Mouse (Mus musculus) adrenal gland, postnatal 25 days (tissue): ENCODE measurements around the gene Eif2ak1. TPM values are rescaled to one million over a fixed set of nuclear protein-coding genes. Genes with fewer than 3 reads are reported as not detected.

ENCODE experiments used
- DNase-seq: peaks from one replicate; pipeline ENCODE4 v3.0.0; 2021; ENCODE audit warnings: mixed read lengths
- total RNA-seq: library from RNA; stranded (reverse); gene quantifications from 2 replicates; pipeline ENCODE4 v1.2.3, GENCODE M21; 2021

The Eif2ak1 gene
- total RNA-seq, 1 experiment from 2014 or later: 42.0 TPM

DNA sequence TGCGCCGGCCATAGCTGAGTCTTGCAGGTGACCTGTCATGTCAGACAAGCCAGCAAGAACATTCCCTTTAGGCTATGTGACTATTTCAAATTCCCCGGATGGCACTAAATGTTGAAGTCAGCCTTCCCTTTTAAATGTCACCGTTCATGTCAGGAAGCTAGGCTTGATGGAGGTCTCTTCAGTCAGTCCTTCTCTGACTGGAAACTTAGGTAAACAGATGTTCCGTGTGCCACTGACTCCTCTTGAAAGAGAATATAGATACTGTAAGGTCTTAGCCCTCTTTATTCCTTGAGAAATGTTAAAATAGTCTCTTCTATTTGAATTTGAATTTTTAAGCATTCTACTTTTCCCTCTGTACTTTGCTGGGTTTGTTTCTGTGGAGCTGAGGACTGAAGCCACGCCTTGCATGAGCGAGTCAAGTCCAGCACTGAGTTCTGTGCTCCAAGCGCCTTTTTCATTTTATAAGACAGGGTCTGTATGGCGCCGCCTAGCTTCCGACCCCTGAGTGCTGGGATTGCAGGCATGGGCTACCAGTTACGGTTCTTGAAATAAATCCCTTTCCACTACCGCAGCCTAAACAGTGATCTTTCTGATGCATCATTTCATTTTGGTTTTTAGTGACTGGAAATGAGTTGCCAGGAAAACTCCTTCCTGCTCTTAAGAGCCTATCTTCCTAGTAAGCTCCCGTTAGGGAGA, 80.2 kb downstream of the Eif2ak1 start, which contains the start of gene Ankrd61:
TSS of gene Ankrd61 (minus strand) at position 51 of the 696 bp plus-strand sequence.
- DNase-seq: no peak

DNA sequence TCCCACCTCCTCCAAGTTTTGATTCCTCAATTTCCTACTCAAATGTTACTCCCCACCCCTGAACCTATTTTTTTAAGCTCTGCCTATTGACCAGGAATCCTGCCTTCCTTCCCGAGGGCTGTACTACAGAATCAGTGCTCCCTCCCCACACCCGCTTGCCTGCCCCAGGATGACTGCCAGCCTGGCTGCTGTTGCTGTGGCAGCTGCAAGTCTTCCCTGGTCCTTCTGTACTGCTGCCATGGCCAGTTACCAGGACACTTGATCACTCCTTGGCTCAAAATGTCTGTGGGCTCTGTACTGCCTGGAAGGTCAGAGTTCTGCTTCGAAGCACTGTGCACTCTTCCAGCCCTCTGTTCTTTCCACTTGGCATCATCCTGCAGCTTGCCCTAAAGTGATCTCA, 84.5 kb downstream of the Eif2ak1 start:
- peak; percentile 15 for DNase-seq

DNA sequence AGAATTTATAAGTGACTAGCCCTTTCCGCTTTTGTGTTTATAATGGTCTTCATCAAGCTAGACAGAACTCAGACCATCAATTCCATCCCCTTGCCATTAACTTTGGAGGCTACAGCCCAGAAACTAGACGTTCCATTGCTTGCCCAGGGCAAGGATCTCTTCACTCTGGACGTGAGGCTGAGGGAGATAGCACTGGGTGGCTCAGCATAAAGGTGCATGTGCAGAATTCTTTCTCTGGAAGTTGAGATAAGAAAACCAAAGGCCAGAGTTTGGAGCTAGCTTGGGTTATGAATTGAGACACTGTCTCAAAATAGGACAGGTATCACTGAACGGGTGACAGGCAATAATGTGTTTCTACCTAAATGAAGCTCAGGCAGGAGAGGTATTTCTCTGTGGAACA, 86.2 kb downstream of the Eif2ak1 start:
- no peak for DNase-seq

DNA sequence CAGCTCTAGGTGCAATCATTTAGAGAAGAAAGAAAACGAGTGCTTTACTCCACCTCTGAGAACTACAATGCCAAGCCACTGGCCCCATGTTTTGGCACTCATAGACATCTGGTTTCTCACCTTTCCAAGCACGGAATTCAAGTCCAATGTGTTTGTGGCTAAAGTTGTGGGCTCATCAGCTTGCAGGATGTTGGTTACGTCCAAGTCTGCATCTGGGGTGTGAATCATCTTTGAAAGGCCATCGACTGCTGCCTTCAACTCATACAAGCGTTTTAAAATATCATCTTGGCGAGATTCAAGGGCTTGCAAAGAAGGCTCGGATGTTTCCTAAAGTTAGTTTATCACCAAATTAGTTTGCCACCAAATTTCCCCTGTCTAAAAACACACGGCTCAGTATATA, 88.8 kb downstream of the Eif2ak1 start:
- no peak for DNase-seq

DNA sequence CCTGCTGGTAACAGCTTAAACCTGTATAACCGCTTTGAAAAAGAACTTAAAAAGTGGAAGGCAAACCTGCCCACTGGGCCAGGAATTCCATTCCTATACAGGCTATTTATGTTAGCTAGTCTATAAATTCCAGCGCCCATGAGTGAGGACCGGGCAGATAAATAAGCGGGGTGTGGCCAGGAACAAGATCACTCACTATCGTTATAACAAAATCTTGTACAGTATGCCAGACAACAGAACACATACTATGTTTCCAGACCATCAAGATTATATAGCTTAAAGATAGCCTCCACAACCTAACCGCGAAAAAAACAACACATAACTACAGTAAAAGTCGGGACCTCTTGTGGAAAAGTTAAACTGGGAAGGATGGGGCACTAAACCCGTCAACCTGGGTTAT, 91.3 kb downstream of the Eif2ak1 start:
- DNase-seq: no peak

DNA sequence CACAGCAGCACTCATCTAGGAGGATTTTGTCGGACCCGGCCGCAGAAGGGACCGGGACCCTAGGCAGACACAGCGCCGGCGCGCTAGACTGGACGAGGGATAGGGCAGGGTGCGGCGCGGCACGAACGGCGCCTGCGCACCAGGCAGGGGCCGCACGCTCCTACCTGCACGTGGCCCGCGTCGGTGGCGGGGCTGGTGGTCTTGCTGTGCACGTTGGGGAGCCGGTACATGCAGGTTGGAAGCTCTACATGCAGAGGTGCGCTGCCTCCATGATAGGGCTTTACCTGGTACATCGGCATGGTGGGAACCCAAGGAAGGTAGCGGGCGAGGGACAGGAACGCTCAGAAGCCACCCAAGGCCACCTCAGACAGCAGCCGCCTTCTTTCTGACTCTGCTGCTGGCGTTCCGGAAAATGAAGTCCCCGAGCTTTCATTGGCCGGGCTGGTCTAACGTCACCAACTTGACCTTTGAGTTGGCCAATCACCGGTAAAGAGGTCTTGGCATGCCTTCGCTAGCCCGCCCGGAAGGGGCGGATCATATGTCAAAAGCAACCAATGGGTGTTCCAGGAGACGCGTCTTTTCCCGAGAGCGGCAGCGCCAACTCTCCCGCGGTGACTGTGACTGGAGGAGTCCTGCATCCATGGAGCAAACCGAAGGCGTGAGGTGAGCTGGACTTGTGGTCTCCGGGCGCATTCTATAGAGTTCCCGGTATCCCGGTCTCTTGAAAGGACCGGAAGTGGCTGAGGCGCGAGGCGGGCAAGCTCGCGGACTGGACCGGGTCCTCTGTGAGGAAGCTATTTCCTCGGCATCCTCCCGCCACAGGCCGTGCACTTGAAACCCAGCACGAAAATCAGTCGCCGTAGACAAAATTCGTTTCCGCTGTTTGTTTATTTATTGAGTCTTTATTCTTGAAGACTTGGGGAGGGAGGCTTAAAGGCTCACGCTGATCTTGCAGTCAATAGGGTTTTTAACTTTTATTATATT, 92.1 kb downstream of the Eif2ak1 start, which contains the start of the genes Aimp2 and Pms2:
TSS of gene Aimp2 (minus strand) at position 431 of the 984 bp plus-strand sequence.
TSS of gene Pms2 (plus strand) at position 548 of the 984 bp plus-strand sequence.
- peak; percentile 90 for DNase-seq

DNA sequence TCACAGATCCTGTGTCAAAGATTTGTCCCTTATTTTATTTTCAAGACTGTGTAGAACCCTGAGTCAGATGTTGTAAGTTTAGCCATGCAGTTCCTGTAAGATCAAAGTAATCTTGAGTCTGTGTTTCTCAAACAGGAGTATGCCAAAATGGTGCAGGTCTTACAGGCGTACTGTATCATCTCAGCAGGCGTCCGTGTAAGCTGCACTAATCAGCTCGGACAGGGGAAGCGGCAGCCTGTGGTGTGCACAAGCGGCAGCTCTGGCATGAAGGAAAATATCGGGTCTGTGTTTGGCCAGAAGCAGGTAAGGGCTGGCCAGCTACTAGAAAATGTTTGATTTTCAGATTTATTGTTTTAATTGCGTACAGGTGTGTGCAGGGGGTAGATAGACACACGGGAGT, 98.6 kb downstream of the Eif2ak1 start:
- DNase-seq: no peak

DNA sequence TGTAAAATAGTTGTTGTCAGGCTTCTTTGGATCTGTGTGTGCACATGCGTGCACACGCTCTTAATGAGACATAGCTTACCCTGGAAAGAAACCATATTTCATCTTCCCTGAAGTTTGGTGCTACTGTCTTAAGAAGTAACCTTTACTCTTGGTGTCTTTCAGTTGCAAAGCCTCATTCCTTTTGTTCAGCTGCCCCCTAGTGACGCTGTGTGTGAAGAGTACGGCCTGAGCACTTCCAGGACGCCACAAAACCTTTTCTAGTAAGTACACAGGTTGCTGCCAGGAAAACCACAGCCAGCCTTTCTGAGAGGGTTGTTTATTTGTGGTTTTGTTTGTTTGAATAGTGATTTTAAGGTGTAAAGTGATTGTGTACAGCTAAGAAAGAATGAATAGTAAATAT, 99.8 kb downstream of the Eif2ak1 start:
- DNase-seq: peak; percentile 54

DNA sequence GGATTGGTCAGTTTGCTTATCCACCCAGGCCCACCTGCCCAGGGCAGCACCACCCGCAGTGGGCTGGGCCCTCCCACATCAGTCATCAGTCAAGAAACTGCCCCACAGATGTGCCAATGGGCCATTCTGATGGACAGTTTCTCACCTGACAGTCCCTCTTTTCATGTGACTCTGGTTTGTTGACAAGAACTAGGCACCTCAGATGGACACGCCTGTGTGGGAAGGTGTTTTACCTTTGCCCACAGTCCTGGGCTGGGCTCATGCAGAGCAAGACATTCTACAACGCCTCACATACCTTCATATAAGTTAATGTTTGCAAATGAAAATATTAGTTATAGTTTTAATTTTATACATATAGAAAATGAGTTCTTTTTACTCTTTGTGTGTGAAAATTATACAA, 100.5 kb downstream of the Eif2ak1 start:
- no peak for DNase-seq

DNA sequence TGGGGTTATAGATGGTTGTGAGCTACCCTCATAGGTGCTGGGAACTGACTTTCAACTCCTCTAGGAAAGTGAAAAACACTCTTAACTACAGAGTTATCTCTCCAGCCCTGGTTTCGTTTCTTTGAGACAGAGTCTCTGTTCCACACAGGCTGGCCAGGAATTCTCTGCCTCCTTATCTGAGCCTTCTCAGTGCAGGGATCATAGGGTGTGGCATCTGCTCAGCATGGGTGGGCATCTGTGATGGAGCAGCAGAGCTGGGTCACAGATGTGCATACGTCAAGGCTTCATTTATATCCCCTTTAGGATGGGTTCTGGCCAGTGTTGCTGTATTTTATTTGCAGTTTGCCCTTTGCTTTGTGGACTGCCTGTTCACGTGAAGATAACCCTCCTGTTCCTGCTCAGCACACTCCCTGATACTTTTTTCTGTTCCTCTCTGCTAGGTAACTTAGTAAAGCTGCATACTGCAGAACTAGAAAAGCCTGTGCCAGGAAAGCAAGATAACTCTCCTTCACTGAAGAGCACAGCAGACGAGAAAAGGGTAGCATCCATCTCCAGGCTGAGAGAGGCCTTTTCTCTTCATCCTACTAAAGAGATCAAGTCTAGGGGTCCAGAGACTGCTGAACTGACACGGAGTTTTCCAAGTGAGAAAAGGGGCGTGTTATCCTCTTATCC, 107.3 kb downstream of the Eif2ak1 start:
- no peak for DNase-seq

DNA sequence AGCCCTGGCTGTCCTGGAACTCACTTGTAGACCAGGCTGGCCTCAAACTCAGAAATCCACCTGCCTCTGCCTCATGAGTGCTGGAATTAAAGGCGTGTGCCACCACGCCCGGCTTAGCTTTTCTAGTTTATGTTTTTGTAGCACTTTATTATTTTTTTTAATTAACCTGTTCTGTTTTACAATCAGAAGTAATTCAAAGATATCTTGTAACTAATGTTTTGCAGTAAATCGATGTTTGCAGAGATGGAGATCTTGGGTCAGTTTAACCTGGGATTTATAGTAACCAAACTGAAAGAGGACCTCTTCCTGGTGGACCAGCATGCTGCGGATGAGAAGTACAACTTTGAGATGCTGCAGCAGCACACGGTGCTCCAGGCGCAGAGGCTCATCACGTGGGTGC, 110.3 kb downstream of the Eif2ak1 start, which contains the start of gene Gm42421:
TSS of gene Gm42421 (plus strand) at position 301 of the 400 bp plus-strand sequence.
- DNase-seq: no peak

DNA sequence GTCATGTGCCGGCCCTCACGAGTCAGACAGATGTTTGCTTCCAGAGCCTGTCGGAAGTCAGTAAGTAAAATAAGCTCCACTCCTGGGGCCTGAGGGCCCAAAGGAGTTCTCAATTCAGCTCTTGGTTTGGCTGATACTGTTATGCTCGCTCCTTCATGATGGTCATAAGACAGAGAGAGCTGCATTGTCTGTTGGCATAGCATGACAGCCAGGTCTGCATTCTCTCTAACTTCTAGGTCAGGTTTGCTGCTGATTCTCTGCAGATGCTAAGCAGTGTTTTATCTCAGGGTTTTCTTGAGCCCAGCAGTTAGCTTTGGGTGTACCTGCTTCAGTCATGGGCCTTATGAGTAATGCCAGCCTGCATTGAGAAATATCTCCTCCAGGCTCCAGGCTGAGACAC, 111.7 kb downstream of the Eif2ak1 start:
- DNase-seq: no peak

DNA sequence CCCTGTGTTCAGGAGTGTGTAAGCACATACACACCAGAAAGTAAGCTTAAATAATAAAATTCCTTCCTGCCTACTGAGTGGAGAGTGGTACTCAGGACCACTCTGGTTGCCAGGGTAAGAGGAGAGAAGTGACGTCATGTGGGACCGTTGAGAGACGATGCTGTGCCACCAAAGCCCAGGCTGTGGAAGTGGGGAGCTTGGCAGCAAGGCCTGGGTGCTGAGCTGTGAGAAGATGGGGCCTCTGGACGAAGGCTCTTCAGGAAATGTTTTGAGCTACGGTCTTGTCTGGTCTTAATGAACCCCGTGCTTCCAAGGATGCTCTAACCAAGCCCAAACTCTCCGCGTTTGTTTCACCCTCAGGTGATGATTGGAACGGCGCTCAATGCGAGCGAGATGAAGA, 113.1 kb downstream of the Eif2ak1 start:
- no peak for DNase-seq

DNA sequence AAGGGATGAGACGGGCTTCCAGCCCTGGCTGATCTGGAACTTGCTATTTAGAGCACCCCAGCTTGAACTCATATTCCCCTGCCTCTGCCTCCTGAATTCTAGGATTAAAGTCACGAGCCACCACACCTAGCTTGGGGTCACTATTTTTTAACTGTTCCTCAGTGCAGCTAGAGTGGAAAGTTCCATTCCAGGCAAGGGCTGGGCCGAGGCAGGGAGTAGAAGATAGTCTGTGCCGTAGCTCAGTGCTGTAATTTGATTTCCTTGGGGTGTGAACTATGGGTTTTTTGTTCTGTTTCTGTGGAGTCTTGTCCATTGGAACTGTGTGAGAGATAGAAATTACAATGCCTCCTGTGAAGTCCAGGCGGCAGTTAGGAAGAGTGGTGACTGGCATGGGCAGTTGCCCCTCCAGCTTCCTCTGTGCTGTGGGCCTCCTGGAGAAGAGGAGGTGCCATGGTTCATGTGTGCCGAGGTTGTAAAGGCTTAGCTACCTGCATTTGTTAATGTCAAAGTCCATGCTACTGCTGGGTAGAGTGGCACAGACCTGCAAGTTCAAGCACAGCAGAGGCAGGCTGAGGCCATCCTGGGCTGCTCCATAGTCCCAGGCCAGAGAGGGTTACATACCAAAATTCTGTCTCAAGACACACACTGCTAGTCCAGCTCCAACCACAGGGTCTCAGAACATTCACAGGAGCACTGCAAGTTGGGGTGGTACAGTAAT, 114.4 kb downstream of the Eif2ak1 start:
- DNase-seq: no peak

DNA sequence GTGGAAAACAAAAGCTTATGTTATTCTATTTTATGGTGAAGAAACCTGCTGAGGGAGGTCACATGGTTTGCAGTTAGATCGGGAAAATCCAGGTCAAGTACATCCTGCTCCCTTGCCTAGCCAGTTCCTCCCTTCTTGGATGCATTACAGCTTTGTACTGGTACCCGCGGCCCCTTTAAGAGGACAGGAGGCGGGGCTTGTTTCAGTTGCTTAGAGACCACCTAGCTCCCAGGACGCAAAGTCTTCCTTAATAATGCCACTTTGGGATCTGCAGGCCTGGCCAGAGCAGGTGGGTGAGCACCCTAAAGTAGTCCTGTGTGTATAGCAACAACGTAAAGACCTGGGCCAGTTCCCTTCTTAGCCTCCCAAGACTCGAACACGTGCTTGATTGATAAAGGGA, 115.2 kb downstream of the Eif2ak1 start, which contains the start of gene Rsph10b:
TSS of gene Rsph10b (plus strand) at position 205 of the 400 bp plus-strand sequence.
- DNase-seq: peak; percentile 20

DNA sequence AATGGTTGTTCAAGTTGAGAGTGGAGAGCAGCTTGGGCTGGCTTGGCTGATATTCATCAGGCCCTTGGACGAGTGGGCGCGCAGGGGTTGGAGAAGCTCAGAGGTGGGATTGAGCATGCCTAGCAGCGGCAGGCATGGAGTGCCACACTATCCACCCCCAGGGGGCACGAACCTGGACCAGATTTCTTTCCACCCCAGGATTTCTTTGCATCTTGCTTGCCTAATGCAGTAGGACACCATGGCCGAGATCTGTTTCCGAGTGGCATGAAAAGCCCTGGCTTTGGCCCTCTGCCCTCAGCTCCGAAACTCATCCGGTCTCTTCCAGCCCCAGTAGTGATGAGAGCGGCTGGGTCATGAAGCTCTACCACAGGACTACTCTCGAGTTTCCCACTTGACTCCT, 115.8 kb downstream of the Eif2ak1 start:
- no peak for DNase-seq

DNA sequence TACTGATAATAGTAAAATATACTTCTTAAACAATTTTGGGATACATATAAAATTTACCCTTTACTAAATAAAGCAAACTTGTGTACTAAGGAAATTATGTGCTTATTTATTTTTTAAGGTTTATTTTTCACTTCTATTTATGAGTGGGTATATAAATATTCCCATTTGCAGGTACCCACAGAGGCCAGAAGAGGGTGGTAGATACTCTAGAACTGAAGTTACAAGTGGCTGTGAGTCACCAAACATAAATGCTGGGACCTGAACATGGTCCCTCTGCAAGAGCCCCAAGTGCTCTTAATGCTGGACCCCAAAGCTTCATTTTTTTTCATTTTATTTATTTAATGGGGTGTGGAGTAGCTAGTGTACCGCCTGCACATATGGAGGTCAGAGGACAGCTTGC, 116.3 kb downstream of the Eif2ak1 start:
- DNase-seq: no peak

DNA sequence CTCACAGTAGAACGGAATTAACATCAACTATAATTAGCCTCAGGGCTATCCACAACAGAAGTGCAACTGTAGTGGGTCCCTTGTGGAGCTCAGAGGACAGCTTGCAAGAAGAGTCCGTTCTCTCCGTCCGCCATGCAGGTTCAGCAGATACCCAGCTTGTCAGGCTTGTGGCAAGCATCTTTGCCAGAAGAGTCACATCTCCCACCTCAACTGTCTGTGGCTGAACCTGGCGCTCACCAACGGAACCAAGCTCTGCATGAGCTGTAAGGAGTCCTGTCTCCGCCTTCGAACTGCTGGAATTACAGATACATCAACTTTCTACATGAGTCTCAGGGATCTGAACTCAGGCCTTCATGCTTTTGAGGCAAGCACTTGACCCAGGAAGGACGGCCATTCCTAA, 118.6 kb downstream of the Eif2ak1 start:
- no peak for DNase-seq

DNA sequence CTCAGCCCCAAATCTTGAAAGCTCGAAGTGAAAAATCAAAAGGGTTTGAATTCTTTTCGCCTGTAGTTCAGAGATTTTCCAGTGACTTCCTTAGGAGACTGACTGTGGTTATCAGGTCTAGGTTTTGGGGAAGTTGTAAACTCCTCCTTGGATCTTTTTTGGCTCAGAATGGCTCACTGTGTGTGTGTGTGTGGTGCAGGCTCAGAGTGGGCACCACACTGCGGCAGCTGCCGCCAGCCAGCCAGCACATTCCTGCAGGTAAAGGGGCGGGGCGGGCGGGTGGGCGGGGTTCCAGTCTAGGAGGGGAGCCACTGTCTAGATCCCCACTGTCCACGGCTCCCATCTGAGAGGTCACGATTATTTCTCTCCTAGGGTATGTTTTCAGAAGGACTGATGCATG, 124.0 kb downstream of the Eif2ak1 start:
- no peak for DNase-seq

DNA sequence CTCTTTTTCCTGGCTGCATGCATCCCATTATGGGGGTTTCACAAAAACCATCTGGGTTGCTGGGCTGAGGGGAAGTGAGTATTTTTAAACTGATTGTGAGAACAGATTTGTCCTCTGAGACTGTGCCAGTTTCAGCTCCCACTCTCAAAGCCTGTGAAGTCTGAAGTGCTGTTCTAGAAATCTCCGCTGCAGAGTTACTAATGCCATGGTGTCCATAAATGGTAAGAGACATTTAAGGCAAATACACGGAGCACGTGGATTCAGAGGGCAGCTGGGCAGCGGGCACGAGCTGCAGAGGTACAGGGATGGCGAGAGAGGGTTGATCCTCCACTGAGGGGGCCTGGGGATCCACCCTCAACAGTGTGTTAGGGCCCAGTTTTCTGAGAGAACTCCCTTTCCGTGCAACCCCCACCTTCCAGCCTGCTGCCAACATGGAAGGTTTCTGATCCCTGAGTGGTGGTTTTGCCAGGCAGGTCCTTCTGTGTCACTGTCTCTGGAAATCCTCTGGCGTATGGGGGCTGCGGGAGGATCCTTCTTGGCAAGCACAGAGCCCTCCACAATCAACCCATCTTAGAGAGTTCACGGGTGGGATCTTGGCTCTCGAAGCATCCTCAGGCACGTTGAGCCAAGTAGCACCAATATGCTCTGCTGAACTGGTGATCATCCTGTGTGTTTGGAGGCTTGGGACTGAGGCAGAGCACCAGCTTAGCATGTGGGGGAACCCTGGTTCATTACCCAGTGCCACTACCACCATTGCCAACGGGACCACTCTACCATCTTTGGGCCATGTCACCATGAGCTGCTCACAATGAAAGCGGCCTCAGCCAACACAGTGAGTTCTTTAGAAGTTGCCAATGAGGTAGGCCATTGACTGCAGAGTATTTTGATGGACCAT, 125.9 kb downstream of the Eif2ak1 start:
- DNase-seq: no peak

DNA sequence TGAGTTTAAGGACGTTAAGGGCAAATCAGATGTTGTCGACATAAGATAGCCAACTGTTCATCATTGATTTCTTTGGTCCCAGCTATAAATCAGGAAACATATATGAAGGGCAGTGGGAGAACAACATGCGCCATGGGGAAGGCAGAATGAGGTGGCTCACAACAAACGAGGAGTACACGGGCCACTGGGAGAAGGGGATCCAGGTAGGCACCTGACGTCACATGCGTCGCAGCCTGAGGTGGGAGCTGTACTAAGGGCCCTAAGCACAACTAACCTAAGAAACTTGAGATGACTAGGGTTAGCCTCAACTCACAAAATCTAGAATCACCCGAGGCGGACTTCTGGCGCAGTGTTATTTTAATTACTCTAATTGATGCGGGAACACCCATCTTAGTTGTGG, 130.8 kb downstream of the Eif2ak1 start:
- DNase-seq: no peak
